Mouse (Mus musculus): ENCODE measurements around the gene Akt1s1.

Akt1s1 gene

GRCm38 (mm10) chr7:44848561-44849415 lies at the start of gene Akt1s1, which contains the start of gene Tbc1d17:
Akt1s1 (plus strand) TSS chr7:44848991.
Tbc1d17 (minus strand) TSS chr7:44849079.
- peak; percentile 100 for DNase-seq (ENCODE audit: low read depth, low spot score)

DNA sequence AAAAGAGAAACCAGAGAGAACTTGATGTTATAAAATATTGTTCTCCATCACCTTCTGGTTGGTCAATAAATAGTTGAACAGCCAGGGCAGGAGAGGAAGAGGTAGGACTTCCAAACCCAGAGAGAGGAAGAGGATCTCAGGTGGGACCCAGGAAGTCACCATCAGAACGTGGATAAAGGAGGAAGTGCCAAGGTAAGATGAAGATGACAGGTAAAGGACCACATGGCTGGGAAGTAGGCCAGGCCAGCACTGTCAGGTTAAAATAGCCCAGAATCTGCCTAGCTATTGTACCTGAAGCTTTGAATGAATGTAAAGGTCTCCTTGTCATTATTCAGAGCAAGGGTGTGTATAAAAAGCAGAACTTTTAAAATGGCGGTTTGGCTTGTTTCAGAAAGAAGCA lies 39.9 kb upstream of the Akt1s1 start:
- DNase-seq (ENCODE audit: low read depth, low spot score): no peak

DNA sequence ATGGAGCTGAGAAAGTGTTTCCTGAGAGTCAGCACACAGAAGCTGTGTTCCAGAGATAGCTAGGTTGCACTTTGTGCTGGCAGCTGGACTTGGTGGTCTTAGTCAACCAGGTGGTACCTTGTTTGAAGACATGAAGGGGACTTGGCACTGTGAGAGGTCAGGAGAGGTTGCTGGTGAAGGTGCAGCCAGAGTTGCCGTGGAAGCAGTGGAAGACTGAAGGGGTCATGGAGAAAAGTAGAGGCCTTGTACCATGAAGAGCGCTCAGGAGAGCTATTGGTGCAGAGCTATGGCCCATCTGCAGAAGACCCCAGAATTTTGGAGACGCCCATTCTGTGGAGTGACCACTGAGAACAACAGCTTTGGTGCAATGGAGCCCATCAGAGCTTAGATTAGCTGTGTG lies 39.3 kb upstream of the Akt1s1 start:
- no peak for DNase-seq (ENCODE audit: low read depth, low spot score)

DNA sequence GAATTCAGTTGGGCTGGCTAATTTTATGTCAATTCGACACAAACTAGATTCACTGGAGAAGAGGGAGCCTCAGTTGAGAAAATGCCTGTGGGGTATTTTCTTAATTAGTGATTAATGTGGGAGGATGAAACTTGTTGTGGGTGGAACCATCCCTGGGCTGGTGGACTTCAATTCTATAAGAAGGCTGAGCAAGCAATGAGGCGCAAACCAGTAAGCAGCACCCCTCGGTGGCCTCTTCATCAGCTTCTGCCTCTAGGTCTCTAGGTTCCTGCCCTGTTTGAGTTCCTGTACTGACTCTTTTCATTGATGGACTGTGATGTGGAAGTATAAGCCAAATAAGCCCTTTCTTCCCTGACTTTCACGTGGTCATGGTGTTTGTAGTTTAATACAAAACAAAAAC lies 38.4 kb upstream of the Akt1s1 start:
- no peak for DNase-seq (ENCODE audit: low read depth, low spot score)

DNA sequence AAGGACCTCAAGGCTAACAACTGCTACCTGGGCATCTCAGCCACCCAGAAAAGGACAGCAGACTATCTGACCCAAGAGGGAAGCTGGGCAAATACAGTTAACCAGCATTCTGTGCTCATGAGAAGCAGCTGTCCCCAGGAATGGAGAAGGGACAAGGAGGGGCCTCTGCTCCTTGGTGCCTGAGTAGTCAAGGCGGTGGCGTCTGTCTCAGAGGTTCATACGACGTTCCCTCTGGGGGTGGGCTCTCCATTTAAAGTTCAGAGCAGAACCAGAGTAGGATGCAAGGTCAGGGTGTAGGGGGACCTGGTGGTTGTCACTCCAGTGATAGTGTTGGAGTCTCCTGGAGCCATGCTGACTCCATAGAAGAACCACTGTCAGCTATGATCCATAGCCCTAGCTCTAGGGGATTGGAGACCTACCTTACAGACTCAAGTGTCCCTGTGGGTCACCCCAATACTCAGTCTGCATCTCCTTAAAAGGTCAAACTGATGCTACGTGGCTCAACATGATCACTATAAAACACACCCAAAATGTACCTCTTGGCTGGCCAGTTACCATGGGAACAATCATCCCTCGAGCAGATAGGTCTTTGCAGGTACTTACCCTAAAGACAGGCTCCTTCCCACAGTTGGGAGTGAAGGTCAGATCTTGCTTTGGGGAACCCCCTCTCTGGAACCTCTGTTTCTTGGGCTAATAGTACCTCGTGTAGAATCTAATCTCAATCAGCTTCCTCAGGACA lies 37.8 kb upstream of the Akt1s1 start:
- no peak for DNase-seq (ENCODE audit: low read depth, low spot score)

DNA sequence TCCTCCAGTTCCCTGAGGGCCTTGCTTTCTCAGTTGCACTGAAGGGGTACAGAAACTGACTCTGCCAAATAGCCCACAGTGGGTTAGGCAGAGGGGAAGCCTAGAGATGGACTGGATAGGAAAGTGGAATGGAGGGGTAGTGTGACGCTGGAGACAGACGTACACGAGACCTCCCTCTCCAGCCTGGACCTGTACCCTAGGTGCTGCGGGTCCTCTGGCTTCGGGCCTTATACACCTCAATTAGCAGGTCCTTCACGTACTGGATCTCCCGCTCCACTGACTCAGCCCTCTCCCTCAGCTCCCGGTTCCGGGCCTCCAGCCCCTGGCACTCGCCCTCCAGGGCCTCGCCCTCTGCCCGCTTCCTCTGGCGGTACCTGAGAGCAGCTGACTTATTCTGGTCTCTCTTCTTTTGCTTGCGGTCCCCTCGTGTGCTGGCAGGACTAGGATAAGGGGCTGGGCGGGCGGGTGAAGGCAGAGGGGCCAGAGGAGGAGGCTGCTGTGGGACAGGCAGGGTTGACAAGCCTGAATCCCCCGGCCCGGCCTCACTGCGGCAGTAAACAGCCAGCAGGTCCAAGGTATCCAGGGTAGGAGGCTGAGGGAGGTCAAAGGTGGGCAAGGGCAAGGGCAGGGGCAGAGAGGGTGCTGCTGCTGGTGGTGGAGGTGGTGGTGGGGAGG lies 36.0 kb upstream of the Akt1s1 start:
- DNase-seq (ENCODE audit: low read depth, low spot score): no peak

GRCm38 (mm10) chr7:44813985-44814384 lies 34.8 kb upstream of the Akt1s1 start:
- DNase-seq (ENCODE audit: low read depth, low spot score): no peak

DNA sequence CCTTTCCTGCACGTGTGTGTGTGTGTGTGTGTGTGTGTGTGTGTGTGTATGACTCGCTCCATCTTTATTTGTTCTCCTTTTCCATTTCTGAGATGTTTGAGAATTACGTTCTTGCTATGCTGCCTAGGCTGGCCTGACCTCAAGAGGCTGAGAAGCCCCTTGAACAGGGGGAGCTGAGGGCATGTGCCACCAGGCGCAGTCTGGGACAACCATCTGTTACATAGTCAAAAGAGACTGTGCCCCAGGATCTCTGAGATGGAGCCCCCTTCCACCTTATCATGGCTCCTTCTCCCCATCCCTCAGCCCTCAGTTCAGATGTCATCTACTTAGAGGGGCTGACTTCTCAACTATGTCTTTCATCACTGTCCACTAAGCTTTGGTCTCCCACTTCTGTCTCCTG lies 34.4 kb upstream of the Akt1s1 start:
- DNase-seq (ENCODE audit: low read depth, low spot score): no peak

DNA sequence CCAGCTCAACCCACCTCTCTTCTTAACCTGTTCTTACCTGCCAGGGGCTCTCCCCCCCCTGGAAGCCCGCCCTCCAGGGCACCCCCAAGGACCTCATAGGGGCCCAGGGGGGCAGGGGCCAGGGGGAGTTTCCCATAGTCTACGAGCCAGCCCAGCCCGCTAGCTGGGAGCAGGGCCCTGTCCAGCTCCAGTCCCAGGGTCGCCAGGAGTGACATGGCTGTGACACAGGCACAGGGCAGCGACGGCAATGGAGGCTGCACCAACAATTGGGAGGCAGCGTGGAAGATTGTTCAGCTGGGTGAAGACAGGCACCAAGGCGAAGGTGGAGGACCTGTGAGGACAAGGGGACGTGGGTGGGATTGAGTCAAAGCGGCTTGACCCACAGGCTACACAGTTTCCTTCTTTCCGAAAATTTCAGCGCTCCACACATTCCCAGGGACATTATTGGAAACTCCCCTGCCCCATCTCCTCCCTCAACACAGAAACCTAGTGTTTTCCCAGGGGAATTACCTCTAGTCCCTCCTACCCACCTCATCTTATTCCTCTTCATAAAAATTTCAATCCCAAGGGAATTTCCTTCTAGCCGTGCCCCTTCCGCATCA lies 33.7 kb upstream of the Akt1s1 start:
- no peak for DNase-seq (ENCODE audit: low read depth, low spot score)

DNA sequence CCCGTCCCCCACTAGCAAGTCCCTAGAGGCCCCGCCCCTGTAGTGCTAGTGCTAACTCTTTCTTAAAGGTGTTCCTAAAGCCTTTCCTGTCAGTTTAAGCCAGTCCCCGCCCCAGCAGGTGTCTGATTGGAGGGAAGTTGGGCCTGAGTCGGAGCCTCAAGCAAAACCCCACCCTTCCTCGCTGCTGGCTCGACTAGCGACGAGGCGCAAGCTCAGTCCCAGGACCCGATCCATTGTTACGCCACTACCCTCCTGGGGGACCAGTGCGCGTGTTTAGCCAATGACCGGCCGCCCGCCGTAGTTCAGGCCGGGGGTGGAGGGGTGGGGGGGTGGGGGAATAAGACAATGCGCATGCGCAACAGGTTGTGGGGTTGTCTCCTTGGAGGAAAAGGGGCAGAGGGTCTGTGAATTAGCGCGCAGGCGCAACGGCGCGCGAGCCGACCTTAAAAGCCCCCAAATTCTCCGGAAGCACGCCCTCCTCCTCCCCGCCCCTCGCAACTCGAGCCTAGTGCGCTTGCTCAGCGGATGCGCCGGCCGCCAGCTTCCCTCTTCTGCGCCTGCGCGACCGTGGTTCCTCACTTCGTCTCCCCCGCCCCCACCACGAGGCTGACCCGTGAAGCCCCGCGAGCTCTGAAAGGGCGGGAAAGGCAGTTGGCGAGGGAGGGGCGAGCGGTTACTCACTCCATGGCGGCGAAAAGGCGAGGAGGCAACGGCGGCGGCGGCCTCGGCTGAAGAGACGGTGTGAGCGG lies 32.9 kb upstream of the Akt1s1 start, which contains the start of the genes Nup62 and Il4i1:
Gene Nup62, plus strand, starts transcription at position 368 of the 749 bp plus-strand sequence.
Gene Il4i1, plus strand, starts transcription at position 667 of the 749 bp plus-strand sequence.
- DNase-seq (ENCODE audit: low read depth, low spot score): peak; percentile 99

- DNase-seq (ENCODE audit: low read depth, low spot score): peak; percentile 61
Measured at GRCm38 (mm10) chr7:44816470-44817021, 32.2 kb upstream of the Akt1s1 start, which contains the start of gene Atf5. Atf5 (minus strand) TSS chr7:44816658.

DNA sequence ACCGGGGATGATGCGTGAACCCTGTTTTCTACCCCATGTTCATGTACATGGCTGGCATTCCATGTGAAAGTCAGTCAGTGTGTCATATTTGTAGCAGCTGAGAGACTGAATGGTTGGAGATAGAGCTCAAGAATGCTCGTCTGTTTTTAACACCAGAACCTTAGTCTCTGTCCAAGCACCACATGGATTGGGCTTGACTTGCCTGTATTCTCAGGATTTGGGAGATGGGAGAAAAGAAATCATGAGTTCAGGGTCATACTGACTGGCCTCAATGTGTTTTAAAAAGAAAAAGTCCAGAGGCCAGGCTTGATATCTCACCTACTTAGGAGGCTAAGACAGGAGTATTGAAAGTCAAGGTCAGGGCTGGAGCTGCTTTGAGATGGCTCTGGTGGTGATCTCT lies 31.4 kb upstream of the Akt1s1 start:
- no peak for DNase-seq (ENCODE audit: low read depth, low spot score)

- DNase-seq (ENCODE audit: low read depth, low spot score): peak; percentile 77
Measured at GRCm38 (mm10) chr7:44818164-44818563, 30.6 kb upstream of the Akt1s1 start.

DNA sequence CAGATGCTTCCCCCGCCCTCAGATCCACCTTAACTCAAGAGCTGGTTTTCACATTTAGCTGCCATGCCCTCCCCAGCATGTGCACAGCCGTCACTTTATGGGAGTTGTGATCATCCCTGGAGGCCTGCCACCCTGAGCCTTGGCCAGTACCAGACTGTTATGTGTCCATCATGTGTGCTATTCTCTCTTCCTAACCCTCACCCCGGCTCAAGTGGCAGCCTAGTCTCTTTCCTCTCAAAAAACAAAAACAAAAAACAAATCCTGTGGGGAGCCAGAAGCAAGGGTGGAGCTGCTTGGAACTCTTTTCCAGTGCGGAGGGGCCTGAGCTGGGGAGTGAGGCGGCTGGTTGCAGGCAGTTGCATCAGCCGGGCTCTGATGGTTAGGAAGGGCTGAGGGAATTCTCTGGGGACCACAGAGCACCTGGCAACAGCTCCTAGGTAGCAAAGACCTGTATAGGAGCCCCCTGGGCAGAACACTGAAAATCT lies 30.0 kb upstream of the Akt1s1 start:
- DNase-seq (ENCODE audit: low read depth, low spot score): peak; percentile 64

GRCm38 (mm10) chr7:44819391-44819790 lies 29.4 kb upstream of the Akt1s1 start:
- no peak for DNase-seq (ENCODE audit: low read depth, low spot score)

DNA sequence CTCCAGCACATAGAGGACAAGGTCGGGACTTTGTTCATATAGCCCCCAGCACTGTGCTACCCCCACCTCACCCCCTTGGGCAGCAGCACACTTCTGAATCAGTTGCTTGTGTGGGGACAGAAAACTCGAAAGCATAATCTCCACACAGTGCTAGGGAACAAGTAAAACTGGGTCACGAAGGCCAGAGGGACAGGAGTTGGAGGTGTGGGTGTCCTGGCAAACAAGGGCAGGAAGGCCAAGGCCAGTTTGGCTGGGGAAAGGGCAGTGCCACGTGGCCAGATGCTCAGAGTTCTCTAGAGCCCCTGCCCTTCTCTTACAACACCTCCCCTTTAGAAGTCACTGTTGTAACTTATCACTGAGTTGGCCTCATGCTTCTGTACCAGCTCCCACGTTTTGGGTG lies 28.9 kb upstream of the Akt1s1 start:
- DNase-seq (ENCODE audit: low read depth, low spot score): peak; percentile 9

GRCm38 (mm10) chr7:44820525-44820924 lies 28.3 kb upstream of the Akt1s1 start:
- DNase-seq (ENCODE audit: low read depth, low spot score): no peak

DNA sequence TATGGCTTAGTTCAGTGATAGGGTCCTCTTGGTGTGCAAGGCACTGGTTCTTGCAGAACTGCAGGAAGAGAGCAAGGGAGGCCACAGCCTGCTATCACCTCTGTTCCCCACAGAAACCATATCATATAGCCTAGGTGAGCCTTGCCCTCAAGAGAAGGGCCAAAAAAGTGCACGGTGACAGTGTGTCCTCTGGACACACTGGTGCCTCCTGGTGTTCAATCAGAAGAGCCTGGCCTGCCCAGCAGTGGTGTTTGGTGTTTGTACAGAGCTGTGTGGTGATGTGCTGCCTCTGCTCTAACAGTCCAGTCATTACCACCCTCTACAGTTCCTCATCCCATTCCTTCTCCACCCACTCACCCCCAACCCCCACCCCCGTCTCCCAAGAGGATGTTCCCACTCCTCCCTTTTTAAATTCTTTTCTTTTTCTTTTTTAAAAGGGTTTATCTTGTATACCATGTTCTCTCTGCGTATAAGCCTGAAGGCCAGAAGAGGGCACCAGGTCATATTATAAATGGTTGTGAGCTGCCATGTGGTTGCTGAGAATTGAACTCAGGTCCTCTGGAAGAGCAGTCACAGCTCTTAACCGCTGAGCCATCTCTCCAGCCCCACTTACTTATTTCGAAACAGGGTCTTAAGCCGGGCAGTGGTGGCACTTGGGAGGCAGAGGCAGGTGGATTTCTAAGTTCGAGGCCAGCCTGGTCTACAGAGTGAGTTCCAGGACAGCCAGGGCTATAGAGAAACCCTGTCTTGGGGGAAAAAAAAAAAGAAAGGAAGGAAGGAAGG lies 26.9 kb upstream of the Akt1s1 start:
- DNase-seq (ENCODE audit: low read depth, low spot score): no peak

- DNase-seq (ENCODE audit: low read depth, low spot score): peak; percentile 24
Measured at GRCm38 (mm10) chr7:44823409-44823808, 25.4 kb upstream of the Akt1s1 start.

GRCm38 (mm10) chr7:44824872-44825271 lies 23.9 kb upstream of the Akt1s1 start:
- DNase-seq (ENCODE audit: low read depth, low spot score): peak; percentile 91

All from brain, adult 2 months (tissue).